Mouse (Mus musculus): ENCODE measurements around the gene Rab3c. TPM values are rescaled to one million over a fixed set of nuclear protein-coding genes. Genes with fewer than 3 reads are reported as not detected.

Rab3c gene
- polyA plus RNA-seq, 2 experiments, result 0.03 to 0.31 TPM

DNA sequence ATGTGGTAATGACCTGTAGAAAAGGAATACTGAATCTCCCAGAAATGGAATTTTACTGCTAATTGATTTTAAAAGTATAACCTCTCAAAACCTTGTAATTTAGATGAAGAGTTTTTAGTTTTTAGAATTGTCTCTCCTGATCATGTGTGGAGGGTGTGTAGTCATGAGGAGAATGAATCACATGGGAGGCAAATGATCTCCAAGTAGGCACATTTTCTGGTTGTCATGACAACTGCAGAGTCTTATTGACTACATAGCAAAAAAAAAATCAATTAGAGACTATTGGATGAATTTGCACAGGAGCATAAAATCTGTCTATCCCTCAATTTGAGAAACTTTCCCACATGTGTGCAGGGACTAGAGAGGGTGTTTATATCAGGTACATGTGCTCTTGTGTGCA is 199.6 kb downstream of the Rab3c start:
- no peak for DNase-seq (ENCODE audit: low spot score)

DNA sequence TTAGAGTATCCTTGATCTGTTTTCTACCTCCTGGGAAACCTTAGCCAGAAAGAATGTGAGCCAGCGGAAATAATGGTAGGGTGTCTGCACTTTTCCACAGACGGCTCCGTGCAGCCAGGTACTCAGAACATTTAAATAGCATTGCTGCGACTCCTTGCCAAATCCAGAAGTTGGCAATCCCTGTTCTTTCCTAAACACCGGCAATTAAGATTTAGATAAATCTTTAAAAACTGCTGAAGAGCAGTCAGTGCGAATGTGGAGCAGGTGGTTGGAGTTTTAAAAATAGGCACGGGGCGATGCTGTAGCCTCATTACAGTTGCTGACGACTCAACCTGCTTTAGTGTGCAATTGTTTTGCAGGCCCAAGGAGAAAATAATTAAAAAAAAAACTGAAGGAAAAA is 205.2 kb downstream of the Rab3c start:
- H3K27ac ChIP-seq (replicated peaks; ENCODE audit: low read depth, low read length), result no peak overlapping the region
- TF ChIP-seq POLR2A (IDR thresholded peaks at IDR 0.05; ENCODE audit: borderline replicate concordance, extremely low read depth, insufficient read depth, insufficient read length), result no peak
- WGBS, result 44% methylated on average over 9 of the region's 9 CpGs
- H3K4me2 ChIP-seq (replicated peaks; ENCODE audit: low read depth, low read length, severe bottlenecking), result no peak overlapping the region
- H3K4me1 ChIP-seq (ENCODE audit: control insufficient read depth, insufficient read depth, low read length), result no peaks in the 10 kb centered on the region
- H3K27me3 ChIP-seq (ENCODE audit: control insufficient read depth, insufficient read depth, low read length), result no peaks in the 10 kb centered on the region
- H3K4me3 ChIP-seq (replicated peaks; ENCODE audit: low read length), result no peak overlapping the region
- no peaks in the 10 kb centered on the region for H3K36me3 ChIP-seq (ENCODE audit: control insufficient read depth, insufficient read depth, low read length)
- H3K9ac ChIP-seq (ENCODE audit: low read depth, low read length, severe bottlenecking), result no peak overlapping the region
- ATAC-seq (ENCODE audit: low FRiP score, low read depth) (no peak), DNase-seq (ENCODE audit: low spot score) (no peak)
- no peaks in the 10 kb centered on the region for H3K9me3 ChIP-seq (ENCODE audit: control insufficient read depth, low read length)

More for the DNA sequence above, 199.6 kb downstream of the Rab3c start:
- no peak for ATAC-seq (ENCODE audit: low FRiP score, low read depth)
- Histone ChIP-seq H3K27me3 (ENCODE audit: control insufficient read depth, insufficient read depth, low read length) (no peaks in the 10 kb centered on the region), H3K9ac (ENCODE audit: low read depth, low read length, severe bottlenecking) (no peak overlapping the region), H3K36me3 (ENCODE audit: control insufficient read depth, insufficient read depth, low read length) (no peaks in the 10 kb centered on the region), H3K4me2 (replicated peaks; ENCODE audit: low read depth, low read length, severe bottlenecking) (no peak overlapping the region), H3K4me3 (replicated peaks; ENCODE audit: low read length) (no peak overlapping the region), H3K4me1 (ENCODE audit: control insufficient read depth, insufficient read depth, low read length) (no peaks in the 10 kb centered on the region), H3K9me3 (ENCODE audit: control insufficient read depth, low read length) (no peaks in the 10 kb centered on the region), H3K27ac (replicated peaks; ENCODE audit: low read depth, low read length) (no peak overlapping the region)
- TF ChIP-seq POLR2A (IDR thresholded peaks at IDR 0.05; ENCODE audit: borderline replicate concordance, extremely low read depth, insufficient read depth, insufficient read length), result no peak

DNA sequence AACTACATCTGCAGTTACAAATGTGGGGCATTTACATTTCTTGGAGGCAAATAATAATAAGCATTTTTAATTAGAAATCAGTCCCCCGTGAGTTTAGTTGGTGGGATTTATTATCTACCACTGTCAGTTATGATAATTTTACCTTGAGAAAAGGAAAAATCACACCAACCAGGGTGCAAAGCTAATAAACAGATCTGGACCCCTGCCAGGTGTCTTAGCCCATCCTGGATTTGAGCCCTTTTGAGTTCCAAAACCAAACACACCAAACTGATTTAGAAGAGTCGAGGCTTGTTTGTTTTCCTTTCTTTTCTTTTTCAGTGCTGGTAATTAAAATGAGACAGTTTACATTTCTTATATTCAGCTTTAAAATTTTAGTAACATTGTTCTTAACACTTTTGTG is 206.6 kb downstream of the Rab3c start:
- no peak overlapping the region for H3K4me2 ChIP-seq (replicated peaks; ENCODE audit: low read depth, low read length, severe bottlenecking)
- H3K27ac ChIP-seq (replicated peaks; ENCODE audit: low read depth, low read length), result no peak overlapping the region
- H3K4me1 ChIP-seq (ENCODE audit: control insufficient read depth, insufficient read depth, low read length), result no peaks in the 10 kb centered on the region
- DNase-seq (ENCODE audit: low spot score) (no peak), ATAC-seq (ENCODE audit: low FRiP score, low read depth) (no peak)
- H3K27me3 ChIP-seq (ENCODE audit: control insufficient read depth, insufficient read depth, low read length), result no peaks in the 10 kb centered on the region
- 68% methylated on average over 2 of the region's 2 CpGs for WGBS
- no peak overlapping the region for H3K4me3 ChIP-seq (replicated peaks; ENCODE audit: low read length)
- no peaks in the 10 kb centered on the region for H3K36me3 ChIP-seq (ENCODE audit: control insufficient read depth, insufficient read depth, low read length)
- H3K9me3 ChIP-seq (ENCODE audit: control insufficient read depth, low read length), result no peaks in the 10 kb centered on the region
- no peak for TF ChIP-seq POLR2A (IDR thresholded peaks at IDR 0.05; ENCODE audit: borderline replicate concordance, extremely low read depth, insufficient read depth, insufficient read length)
- no peak overlapping the region for H3K9ac ChIP-seq (ENCODE audit: low read depth, low read length, severe bottlenecking)

DNA sequence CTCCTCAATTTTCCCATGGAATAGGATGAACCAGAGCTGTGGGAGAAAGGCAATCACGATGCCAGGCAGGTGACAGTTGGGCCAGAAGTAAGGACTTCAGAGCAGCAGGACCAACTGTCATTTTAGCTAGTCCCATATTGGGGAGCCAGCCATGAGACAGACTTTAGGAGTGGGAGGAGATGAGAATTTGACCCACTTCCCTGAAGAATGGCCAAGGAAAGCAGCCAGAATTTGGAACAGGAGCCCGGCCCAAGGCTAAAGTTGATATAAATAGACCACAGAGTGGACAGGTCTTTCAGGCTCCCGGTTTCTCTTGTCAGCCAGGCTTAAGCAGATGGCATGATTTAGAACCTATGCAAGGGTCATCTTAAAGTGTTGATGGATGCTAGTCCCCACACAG is 213.6 kb downstream of the Rab3c start:
- ATAC-seq (ENCODE audit: low FRiP score, low read depth), result no peak
- Histone ChIP-seq H3K9me3 (ENCODE audit: control insufficient read depth, low read length) (no peaks in the 10 kb centered on the region), H3K27me3 (ENCODE audit: control insufficient read depth, insufficient read depth, low read length) (no peaks in the 10 kb centered on the region), H3K27ac (replicated peaks; ENCODE audit: low read depth, low read length) (no peak overlapping the region), H3K4me2 (replicated peaks; ENCODE audit: low read depth, low read length, severe bottlenecking) (no peak overlapping the region), H3K36me3 (ENCODE audit: control insufficient read depth, insufficient read depth, low read length) (no peaks in the 10 kb centered on the region), H3K9ac (ENCODE audit: low read depth, low read length, severe bottlenecking) (no peak overlapping the region), H3K4me3 (replicated peaks; ENCODE audit: low read length) (no peak overlapping the region), H3K4me1 (ENCODE audit: control insufficient read depth, insufficient read depth, low read length) (peaks cover 4% of the 10 kb centered on the region; the same call in 1 of the 2 replicates)
- whole genome bisulfite sequencing, result 77% methylated on average over 3 of the region's 3 CpGs
- DNase-seq (ENCODE audit: low spot score), result no peak
- TF ChIP-seq POLR2A (IDR thresholded peaks at IDR 0.05; ENCODE audit: borderline replicate concordance, extremely low read depth, insufficient read depth, insufficient read length), result no peak

DNA sequence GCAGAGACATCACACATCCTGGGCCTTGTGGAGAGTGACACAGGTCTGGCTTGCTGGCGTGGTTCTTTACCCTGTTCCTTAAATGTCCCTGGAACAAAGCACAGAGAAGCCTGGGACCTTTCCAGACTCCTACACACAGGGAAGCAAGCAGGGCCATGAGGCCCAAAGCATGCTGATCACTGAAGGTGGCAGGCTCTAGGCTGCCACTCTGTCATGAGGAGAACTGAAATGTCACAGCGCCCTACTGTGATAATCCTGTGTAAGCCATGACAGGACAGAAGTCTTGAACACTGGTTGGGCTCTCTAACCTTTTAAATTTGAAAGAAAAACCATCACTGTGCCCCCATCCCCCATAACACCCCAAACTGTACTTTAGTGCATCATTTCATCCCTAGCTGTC is 214.1 kb downstream of the Rab3c start:
- no peak for ATAC-seq (ENCODE audit: low FRiP score, low read depth)
- 82% methylated on average over 2 of the region's 2 CpGs for WGBS

More for the DNA sequence above, 214.1 kb downstream of the Rab3c start:
- H3K36me3 ChIP-seq (ENCODE audit: control insufficient read depth, insufficient read depth, low read length), result no peaks in the 10 kb centered on the region
- no peaks in the 10 kb centered on the region for H3K27me3 ChIP-seq (ENCODE audit: control insufficient read depth, insufficient read depth, low read length)
- no peak overlapping the region for H3K4me2 ChIP-seq (replicated peaks; ENCODE audit: low read depth, low read length, severe bottlenecking)
- no peak for DNase-seq (ENCODE audit: low spot score)
- H3K27ac ChIP-seq (replicated peaks; ENCODE audit: low read depth, low read length), result no peak overlapping the region
- H3K4me1 ChIP-seq (ENCODE audit: control insufficient read depth, insufficient read depth, low read length), result peaks cover 4% of the 10 kb centered on the region; the same call in 1 of the 2 replicates
- no peaks in the 10 kb centered on the region for H3K9me3 ChIP-seq (ENCODE audit: control insufficient read depth, low read length)
- no peak overlapping the region for H3K9ac ChIP-seq (ENCODE audit: low read depth, low read length, severe bottlenecking)
- H3K4me3 ChIP-seq (replicated peaks; ENCODE audit: low read length), result no peak overlapping the region
- no peak for TF ChIP-seq POLR2A (IDR thresholded peaks at IDR 0.05; ENCODE audit: borderline replicate concordance, extremely low read depth, insufficient read depth, insufficient read length)

Measured in limb, embryonic 14.5 days (tissue).